Mouse (Mus musculus) mesoderm, embryonic 11.5 days (tissue): ENCODE data around the gene Nox4.

Experiments
- DNase-seq: peaks from one replicate; pipeline ENCODE4 v3.0.0-alpha.2; 2012; ENCODE audit warnings: low read depth, low spot score

The Nox4 gene

GRCm38 (mm10) chr7:87371316-87371715, 125.4 kb downstream of the Nox4 start:
- no peak for DNase-seq

- DNase-seq = no peak
Measured at GRCm38 (mm10) chr7:87374322-87374721, 128.4 kb downstream of the Nox4 start.

- no peak for DNase-seq
Measured at GRCm38 (mm10) chr7:87374935-87375334, 129.0 kb downstream of the Nox4 start.

- DNase-seq = no peak
Measured at GRCm38 (mm10) chr7:87397023-87397422, 151.1 kb downstream of the Nox4 start.

- DNase-seq = peak; percentile 12
Measured at GRCm38 (mm10) chr7:87411373-87411772, 165.5 kb downstream of the Nox4 start.

GRCm38 (mm10) chr7:87413271-87413670, 167.4 kb downstream of the Nox4 start:
- DNase-seq = peak; percentile 15
